Mouse (Mus musculus) heart, adult 2 months (tissue): Measurements from ENCODE around the gene Gng3. TPM values are rescaled to one million over a fixed set of nuclear protein-coding genes. Genes with fewer than 3 reads are reported as not detected.
"Not testable (repeated sequence)": the region's sequence is repeated elsewhere in the genome, so short reads cannot be mapped to it uniquely, and the experiment has no call there.

Experiments
- DNase-seq, 2 experiments: peaks; one replicate each; pipeline ENCODE4 v3.0.0; 2021
- H3K27ac ChIP-seq: fragments of 200-600 bp; 2 replicates; pipeline ENCODE4 v1.8.1; 2022
- H3K27me3 ChIP-seq: fragments of 200-500 bp; 2 replicates; pipeline ENCODE4 v1.6.1; 2012; ENCODE audit warnings: mild to moderate bottlenecking, low read length, inconsistent platforms, mixed read lengths; ENCODE audit not compliant: control insufficient read depth, insufficient read depth
- H3K36me3 ChIP-seq: fragments of 200-500 bp; 2 replicates; pipeline ENCODE4 v1.6.1; 2012; ENCODE audit warnings: low read length, inconsistent platforms; ENCODE audit not compliant: control insufficient read depth, insufficient read depth
- H3K4me1 ChIP-seq: fragments of 200-500 bp; 2 replicates; pipeline ENCODE4 v1.6.1; 2011; ENCODE audit warnings: low read length; ENCODE audit not compliant: control insufficient read depth, insufficient read depth
- H3K4me3 ChIP-seq: fragments of 200-600 bp; 2 replicates; pipeline ENCODE4 v1.8.1; 2022
- H3K79me2 ChIP-seq: fragments of 200-500 bp; replicated peaks from 2 replicates; pipeline ENCODE4 v1.6.1; 2012; ENCODE audit warnings: mild to moderate bottlenecking, inconsistent platforms, low read length, moderate library complexity, mixed read lengths; ENCODE audit not compliant: control insufficient read depth, insufficient read depth
- H3K9ac ChIP-seq: fragments of 200-500 bp; 2 replicates; pipeline ENCODE4 v1.6.1; 2012; ENCODE audit warnings: low read depth, mild to moderate bottlenecking, control low read depth, inconsistent platforms, low read length, mixed read lengths
- CTCF ChIP-seq: fragments of 200-600 bp; IDR thresholded peaks from 2 replicates; pipeline ENCODE4 v1.8.1; 2022; ENCODE audit warnings: antibody characterized with exemption, mild to moderate bottlenecking, moderate library complexity
- EP300 ChIP-seq: fragments of 200-500 bp; IDR thresholded peaks from 2 replicates; pipeline ENCODE4 v1.6.1; 2011; ENCODE audit warnings: low read depth, low read length, control low read depth; ENCODE audit not compliant: insufficient read depth
- POLR2A ChIP-seq: fragments of 200-500 bp; IDR thresholded peaks from 2 replicates; pipeline ENCODE4 v1.6.1; 2011; ENCODE audit warnings: mild to moderate bottlenecking, low read depth, low read length, control low read depth; ENCODE audit not compliant: insufficient read depth
- WGBS: fragments of 180-500 bp; shearing (Covaris S2); methylation state at CpG from one replicate; pipeline ENCODE4 v1.1.7; 2018; 5-methylcytosine and 5-hydroxymethylcytosine counted together
- intact Hi-C: fragments of 180-260 bp; cut with DNase I; formaldehyde crosslinking; loops from one replicate; pipeline ENCODE4 v1.15.1; 2025
- polyA plus RNA-seq: library from polyadenylated mRNA; depleted of rRNA; stranded (reverse); fragments of >200 nt; gene quantifications from 2 replicates; pipeline ENCODE4 v1.2.3, GENCODE M21; 2012
- total RNA-seq, 2 experiments: library from RNA; stranded (reverse); gene quantifications; 2 replicates each; pipeline ENCODE4 v1.2.3; 2021

Gng3 gene
- total and polyA plus RNA-seq, 3 experiments, result 0.35 TPM; not detected in 2

- TF ChIP-seq CTCF (no peak), POLR2A (peak; percentile 92), EP300 (peak; percentile 74; the same call in 1 of the 2 replicates)
- WGBS, result under 1% methylated on average over 42 of the region's 42 CpGs
- H3K36me3 ChIP-seq, result peaks cover 6% of the 10 kb centered on the region
- intact Hi-C loops, result loop anchor here (1.0 kb wide), 1 partner anchor 9 kb away; the partner anchor contains the start of gene Ubxn1
- peak within 1 kb of the TSS; percentile 90 for H3K9ac ChIP-seq
- peak within 1 kb of the TSS; percentile 85 for H3K27ac ChIP-seq
- H3K4me1 ChIP-seq, result peaks cover 4% of the 10 kb centered on the region
- H3K4me3 ChIP-seq, result peak within 1 kb of the TSS; percentile 78
- peak; percentile 90 to 91 for DNase-seq
- no peaks in the 10 kb centered on the region for H3K27me3 ChIP-seq
- no peaks in the 10 kb centered on the region for H3K79me2 ChIP-seq
Measured at GRCm38 (mm10) chr19:8880311-8881033, 41.5 kb upstream of the Gng3 start, which contains the start of gene Uqcc3. Gene Uqcc3, minus strand, starts transcription at chr19:8880923.

GRCm38 (mm10) chr19:8875031-8875430, 36.0 kb upstream of the Gng3 start:
- H3K4me3 ChIP-seq, result no peak overlapping the region
- no peak for DNase-seq
- peaks cover 8% of the 10 kb centered on the region for H3K36me3 ChIP-seq
- no peak overlapping the region for H3K27ac ChIP-seq
- H3K27me3 ChIP-seq, result no peaks in the 10 kb centered on the region
- WGBS, result 87% methylated on average over 7 of the region's 7 CpGs
- 0 out of 2 replicates have a peak, but pooled peaks cover 1% of the 10 kb centered on the region for H3K79me2 ChIP-seq
- H3K4me1 ChIP-seq, result peaks cover 5% of the 10 kb centered on the region
- TF ChIP-seq CTCF (no peak), EP300 (no peak), POLR2A (no peak)
- intact Hi-C loops, result no loop called here
- no peak overlapping the region for H3K9ac ChIP-seq

- Histone ChIP-seq H3K4me3 (peak overlapping the region; percentile 91), H3K36me3 (peaks cover 2% of the 10 kb centered on the region; the same call in 1 of the 2 replicates), H3K27me3 (no peaks in the 10 kb centered on the region), H3K27ac (peak overlapping the region; percentile 94), H3K79me2 (0 out of 2 replicates have a peak, but pooled peaks cover 1% of the 10 kb centered on the region), H3K4me1 (peaks cover 3% of the 10 kb centered on the region), H3K9ac (peak overlapping the region; percentile 83)
- WGBS, result 62% methylated on average over 10 of the region's 10 CpGs
- TF ChIP-seq POLR2A (no peak), CTCF (no peak), EP300 (no peak)
- DNase-seq, result no peak
- intact Hi-C loops, result loop anchor here (5.0 kb wide), 1 partner anchor 95 kb away; the partner anchor contains the start of gene Eef1g
Measured at GRCm38 (mm10) chr19:8872266-8872840, 33.4 kb upstream of the Gng3 start.

- H3K36me3 ChIP-seq, result peaks cover 2% of the 10 kb centered on the region; the same call in 1 of the 2 replicates
- peak within 1 kb of the TSS; percentile 83 for H3K9ac ChIP-seq
- peak; percentile 96 for TF ChIP-seq EP300
- TF ChIP-seq POLR2A, result peak; percentile 87
- no peak for TF ChIP-seq CTCF
- no peaks in the 10 kb centered on the region for H3K27me3 ChIP-seq
- DNase-seq, result peak; percentile 98 to 99
- intact Hi-C loops, result loop anchor here (1.0 to 5.0 kb wide), 4 partner anchors 9 to 96 kb away; partner anchors contain the start of genes 1810009A15Rik, Eef1g, Gm49416 and Polr2g
- H3K27ac ChIP-seq, result peak within 1 kb of the TSS; percentile 94
- peak within 1 kb of the TSS; percentile 91 for H3K4me3 ChIP-seq
- peaks cover 3% of the 10 kb centered on the region for H3K4me1 ChIP-seq
- WGBS, result 1% methylated on average over 59 of the region's 59 CpGs
- H3K79me2 ChIP-seq, result 0 out of 2 replicates have a peak, but pooled peaks cover 1% of the 10 kb centered on the region
Measured at GRCm38 (mm10) chr19:8871267-8872186, 32.5 kb upstream of the Gng3 start, which contains the start of gene Ubxn1. Gene Ubxn1, plus strand, starts transcription at chr19:8871496.

- TF ChIP-seq CTCF, result no peak
- no peak for TF ChIP-seq EP300
- no peak for TF ChIP-seq POLR2A
- Histone ChIP-seq H3K36me3 (peaks cover 2% of the 10 kb centered on the region; the same call in 1 of the 2 replicates), H3K4me3 (peak overlapping the region; percentile 91), H3K4me1 (peaks cover 3% of the 10 kb centered on the region), H3K9ac (peak overlapping the region; percentile 52), H3K27ac (peak overlapping the region; percentile 94), H3K27me3 (no peaks in the 10 kb centered on the region), H3K79me2 (0 out of 2 replicates have a peak, but pooled peaks cover 1% of the 10 kb centered on the region)
- DNase-seq, result no peak
- intact Hi-C loops, result loop anchor here (1.0 to 5.0 kb wide), 4 partner anchors 9 to 96 kb away; partner anchors contain the start of genes 1810009A15Rik, Eef1g, Gm49416 and Polr2g
- WGBS, result 22% methylated on average over 9 of the region's 9 CpGs
Measured at GRCm38 (mm10) chr19:8870838-8871237, 31.8 kb upstream of the Gng3 start.

- not testable (repeated sequence) for H3K9ac ChIP-seq, H3K36me3 ChIP-seq, H3K27me3 ChIP-seq, H3K4me3 ChIP-seq, H3K4me1 ChIP-seq, DNase-seq, H3K79me2 ChIP-seq
- 70% methylated on average over 3 of the region's 3 CpGs for WGBS
- H3K27ac ChIP-seq, result peak overlapping the region; percentile 94; the same call in 1 of the 2 replicates
- intact Hi-C loops, result loop anchor here (2.0 to 5.0 kb wide), 3 partner anchors 18 to 97 kb away; partner anchors contain the start of genes 1810009A15Rik, Eef1g, Gm49416 and Polr2g
Measured at GRCm38 (mm10) chr19:8870381-8870780, 31.4 kb upstream of the Gng3 start.
